Mouse (Mus musculus) kidney, adult 8-10 months (tissue): ENCODE measurements at regions not wholly inside any gene's neighbourhood (a gene's known extent, or its start where the extent isn't known, plus 50 kb on each side); places are given as distances from the start of the nearest gene placed in this dataset.
A peak's percentile ranks its signal among the peaks of the same experiment; 100 is the strongest.

Experiments
- DNase-seq, 2 experiments: peaks; one replicate each; pipeline ENCODE4 v3.0.0; 2022

- no peak for DNase-seq
Measured at GRCm38 (mm10) chr6:143287322-143287721, 120.3 kb downstream of the Etnk1 start.

GRCm38 (mm10) chr6:143288491-143289130 lies 121.6 kb downstream of the Etnk1 start:
- DNase-seq = no peak

GRCm38 (mm10) chr6:143293648-143294047 lies 126.6 kb downstream of the Etnk1 start:
- DNase-seq = no peak

- DNase-seq = no peak
Measured at GRCm38 (mm10) chr6:143298391-143298790, 131.4 kb downstream of the Etnk1 start.

- DNase-seq = no peak
Measured at GRCm38 (mm10) chr6:143301414-143301813, 134.4 kb downstream of the Etnk1 start.

GRCm38 (mm10) chr6:143307327-143307726 lies 140.3 kb downstream of the Etnk1 start:
- DNase-seq = peak; percentile 28 to 55

GRCm38 (mm10) chr6:143315859-143316258 lies 148.8 kb downstream of the Etnk1 start:
- DNase-seq = peak in 1 of 2 experiments; percentile 4

- no peak for DNase-seq
Measured at GRCm38 (mm10) chr6:143320426-143320825, 153.4 kb downstream of the Etnk1 start.

- no peak for DNase-seq
Measured at GRCm38 (mm10) chr6:143324636-143325035, 157.6 kb downstream of the Etnk1 start.

GRCm38 (mm10) chr6:143326956-143327722 lies 160.1 kb downstream of the Etnk1 start:
- DNase-seq = no peak

GRCm38 (mm10) chr6:143327788-143328187 lies 160.8 kb downstream of the Etnk1 start:
- no peak for DNase-seq

GRCm38 (mm10) chr6:143328202-143328601 lies 161.2 kb downstream of the Etnk1 start:
- DNase-seq = no peak

- DNase-seq = no peak
Measured at GRCm38 (mm10) chr6:143329096-143329495, 162.1 kb downstream of the Etnk1 start.

GRCm38 (mm10) chr6:143333493-143333892 lies 166.5 kb downstream of the Etnk1 start:
- no peak for DNase-seq

- no peak for DNase-seq
Measured at GRCm38 (mm10) chr6:143336574-143336973, 169.6 kb downstream of the Etnk1 start.

- no peak for DNase-seq
Measured at GRCm38 (mm10) chr6:143349000-143349399, 182.0 kb downstream of the Etnk1 start.

GRCm38 (mm10) chr6:143359320-143360032 lies 192.5 kb downstream of the Etnk1 start:
- DNase-seq = no peak

GRCm38 (mm10) chr6:143361149-143361725 lies 194.2 kb downstream of the Etnk1 start:
- DNase-seq = no peak

- no peak for DNase-seq
Measured at GRCm38 (mm10) chr6:143361963-143362362, 194.9 kb downstream of the Etnk1 start.

- no peak for DNase-seq
Measured at GRCm38 (mm10) chr6:143365840-143366239, 198.8 kb downstream of the Etnk1 start.

- no peak for DNase-seq
Measured at GRCm38 (mm10) chr6:143367804-143368203, 200.8 kb downstream of the Etnk1 start.

GRCm38 (mm10) chr6:143368646-143369045 lies 201.6 kb downstream of the Etnk1 start:
- no peak for DNase-seq

GRCm38 (mm10) chr6:143372487-143372886 lies 205.5 kb downstream of the Etnk1 start:
- DNase-seq = no peak
